Mouse (Mus musculus) fibroblast of lung, adult 2 months (primary cell): ENCODE results near the gene Gdpd5.

Experiments used
- DNase-seq: peaks from one replicate; pipeline ENCODE4 v3.0.0-alpha.2; 2011; ENCODE audit warnings: low read depth

The Gdpd5 gene

DNA sequence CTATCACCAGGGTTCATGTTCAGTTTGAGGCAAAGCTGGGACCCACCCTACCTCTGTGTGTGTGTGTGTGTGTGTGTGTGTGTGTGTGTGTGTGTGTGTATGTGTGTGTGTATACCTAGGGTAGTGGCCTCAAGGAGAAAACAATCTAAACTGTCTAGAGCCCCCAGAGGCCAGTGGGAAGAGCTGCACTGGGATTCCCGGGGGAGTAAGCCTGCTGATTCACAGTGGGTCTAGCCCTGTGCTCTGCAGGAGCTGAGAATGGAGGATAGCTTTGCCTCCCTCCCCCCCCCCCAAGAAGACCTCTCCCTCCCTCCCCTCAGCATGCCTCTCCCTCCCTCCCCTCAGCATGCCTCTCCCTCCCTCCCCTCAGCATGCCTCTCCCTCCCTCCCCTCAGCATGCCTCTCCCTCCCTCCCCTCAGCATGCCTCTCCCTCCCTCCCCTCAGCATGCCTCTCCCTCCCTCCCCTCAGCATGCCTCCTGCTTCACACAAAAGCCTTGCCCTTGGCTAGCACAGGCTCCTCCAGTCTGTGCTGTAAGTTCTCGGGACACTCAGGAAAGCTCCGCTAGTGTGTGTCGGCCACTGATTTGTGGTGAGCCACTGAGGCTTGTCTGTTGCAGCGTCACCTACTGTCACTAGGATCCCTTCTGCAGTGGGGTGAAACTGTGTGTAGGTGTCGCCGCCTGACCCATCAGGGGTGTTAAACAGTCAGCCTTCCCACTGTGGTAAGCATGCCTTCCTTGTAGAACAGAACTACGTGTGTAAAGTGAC lies 24.4 kb downstream of the Gdpd5 start:
- no peak for DNase-seq

DNA sequence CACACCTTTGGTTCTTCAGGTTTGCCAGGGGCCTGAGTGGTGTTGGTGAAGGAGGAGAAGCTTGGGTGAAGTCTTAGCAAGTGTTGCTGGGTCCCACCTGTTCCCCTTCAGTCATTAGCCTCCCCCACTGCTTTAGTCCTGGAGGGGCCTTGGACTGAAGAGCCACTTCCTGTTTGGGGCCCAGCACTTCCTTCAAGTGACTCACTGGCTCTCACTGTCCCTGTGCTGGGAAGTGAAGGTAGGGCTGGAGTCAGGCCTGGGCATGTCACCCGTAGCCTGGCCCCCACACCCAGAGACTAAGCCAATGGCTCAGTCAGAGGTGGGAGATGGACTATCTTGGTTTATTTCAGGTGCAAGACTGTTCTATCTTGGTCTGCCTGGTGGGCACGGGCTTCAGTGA lies 26.4 kb downstream of the Gdpd5 start:
- no peak for DNase-seq

DNA sequence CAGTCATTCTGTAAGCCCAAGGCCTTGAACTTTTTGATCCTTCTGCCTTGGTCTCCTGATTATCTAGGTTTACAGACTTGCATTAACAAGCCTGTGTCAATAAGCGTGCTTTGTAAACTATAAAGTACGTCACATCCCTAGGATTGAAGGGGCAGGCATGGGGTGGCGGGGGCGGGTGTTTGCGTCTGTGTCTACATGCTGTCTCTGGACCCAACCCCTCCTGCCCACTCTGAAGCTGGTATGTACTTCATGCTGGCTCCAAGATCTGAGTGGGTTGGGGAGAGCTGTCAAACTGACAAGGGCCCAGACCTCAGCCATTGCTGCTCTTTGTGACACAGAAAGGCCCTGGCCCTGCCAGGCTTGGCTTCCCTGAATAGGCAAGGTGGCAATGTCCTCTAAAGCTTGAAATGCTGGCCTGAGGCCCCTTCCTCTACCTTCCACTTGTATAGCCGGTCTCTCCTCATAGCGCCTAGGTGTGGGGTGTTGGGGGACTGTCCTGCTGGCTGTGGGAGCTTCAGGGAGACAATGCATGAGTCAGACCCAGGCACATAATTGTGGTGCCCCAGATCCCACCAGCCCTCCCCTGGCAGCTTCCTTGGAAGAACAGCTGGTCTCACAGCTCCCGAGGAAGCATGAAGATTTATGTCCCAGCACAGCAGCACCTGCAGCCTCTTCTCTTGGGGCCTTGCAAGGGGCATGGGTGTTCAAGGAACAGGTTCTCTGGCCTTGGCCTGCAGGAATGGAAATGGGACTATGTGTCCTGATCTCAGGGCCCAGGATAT lies 28.4 kb downstream of the Gdpd5 start:
- no peak for DNase-seq

DNA sequence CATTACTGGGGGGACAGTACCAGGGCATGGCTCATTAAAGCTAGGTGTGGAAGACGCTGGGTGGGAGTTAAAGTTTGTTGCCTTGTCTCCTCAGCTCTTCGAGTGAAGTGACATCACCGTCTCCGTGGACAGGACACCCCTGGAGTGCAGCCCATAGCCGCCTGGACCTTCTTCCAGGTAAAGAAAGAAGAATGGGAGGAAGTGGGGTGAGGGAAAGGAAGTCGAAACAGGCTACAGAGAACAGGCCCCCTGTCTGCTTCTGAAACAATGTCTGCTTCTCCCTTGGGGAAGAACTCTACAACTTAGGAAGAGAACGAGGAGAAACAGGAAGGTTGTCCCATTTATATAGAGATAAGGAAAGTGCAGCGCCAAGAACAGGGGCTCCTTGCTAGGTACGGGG lies 29.1 kb downstream of the Gdpd5 start:
- no peak for DNase-seq

GRCm38 (mm10) chr7:99411047-99411779 lies 30.0 kb downstream of the Gdpd5 start:
- no peak for DNase-seq

GRCm38 (mm10) chr7:99415045-99415444 lies 33.8 kb downstream of the Gdpd5 start:
- no peak for DNase-seq

GRCm38 (mm10) chr7:99419311-99419710 lies 38.1 kb downstream of the Gdpd5 start:
- no peak for DNase-seq

- DNase-seq: no peak
Measured at GRCm38 (mm10) chr7:99421006-99421405, 39.8 kb downstream of the Gdpd5 start.

DNA sequence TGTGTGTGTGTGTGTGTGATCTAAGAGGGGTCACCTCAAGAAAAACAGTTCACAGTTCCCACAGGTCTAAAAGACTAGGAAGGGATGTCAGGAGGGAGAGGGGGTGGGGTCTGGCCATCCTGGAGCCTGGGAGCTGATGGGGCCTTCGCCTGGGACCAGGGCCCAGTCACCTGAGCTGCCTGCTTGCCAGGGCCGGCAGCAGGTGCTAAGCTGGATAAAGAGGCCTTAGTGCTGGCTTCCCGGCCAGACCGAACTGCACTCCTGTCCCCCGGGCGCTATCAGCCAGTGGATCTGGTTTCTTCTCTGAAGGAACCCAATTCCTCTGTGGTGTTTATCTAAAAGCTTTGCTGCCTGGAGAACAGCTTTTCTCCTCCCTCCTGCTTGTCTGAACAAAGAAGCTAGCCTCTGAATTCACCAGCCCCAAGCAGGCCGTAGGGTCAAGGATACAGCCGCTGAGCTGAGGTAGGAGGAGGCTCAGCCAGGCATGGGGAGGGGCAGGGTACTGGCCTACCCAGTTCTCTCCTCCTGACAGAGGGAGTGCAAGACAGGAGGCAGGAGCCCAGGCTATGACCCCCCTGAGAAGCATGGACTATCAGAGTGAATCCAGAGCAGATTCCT lies 43.4 kb downstream of the Gdpd5 start:
- DNase-seq: no peak

DNA sequence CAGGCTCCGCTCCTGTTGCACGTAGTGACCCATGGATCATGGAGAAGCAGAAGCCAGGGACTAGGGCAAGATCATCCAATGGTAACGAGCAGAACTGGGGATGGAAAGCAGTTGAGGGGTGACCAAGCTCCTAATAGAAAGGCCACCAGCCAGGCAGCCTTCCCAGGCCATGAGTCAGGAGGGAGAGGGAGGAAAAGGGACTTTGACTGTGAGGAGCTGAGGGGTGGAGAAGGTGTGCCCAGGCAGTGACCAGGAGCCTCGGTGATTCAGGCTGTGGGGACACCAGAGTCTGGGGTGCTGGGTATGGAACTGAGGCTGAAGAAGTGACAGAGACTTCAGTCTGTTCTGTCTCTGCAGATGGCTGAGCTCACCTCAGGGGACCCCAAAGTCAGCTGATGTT lies 44.5 kb downstream of the Gdpd5 start:
- DNase-seq: no peak

- no peak for DNase-seq
Measured at GRCm38 (mm10) chr7:99427031-99427430, 45.8 kb downstream of the Gdpd5 start.

- no peak for DNase-seq
Measured at GRCm38 (mm10) chr7:99427987-99428386, 46.8 kb downstream of the Gdpd5 start.

DNA sequence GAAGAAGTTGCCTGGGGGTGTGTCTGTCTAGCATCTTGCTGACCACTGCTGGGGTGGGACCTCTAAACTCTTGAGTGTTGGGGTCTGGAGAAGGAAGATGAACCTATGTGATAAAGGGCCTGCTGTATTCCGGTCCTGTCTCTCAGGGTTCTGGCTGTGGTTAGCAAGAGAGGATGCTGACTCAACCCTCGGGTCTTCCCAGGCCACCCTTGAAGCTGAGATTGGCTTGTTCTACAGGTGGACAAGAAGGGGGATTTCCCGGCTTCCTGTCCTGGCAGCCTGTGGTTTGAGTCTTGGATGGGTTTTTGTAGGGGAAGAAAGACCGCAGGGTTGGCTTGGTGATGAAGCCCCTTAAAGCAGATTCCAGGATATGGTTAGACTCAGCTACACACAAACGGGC lies 47.6 kb downstream of the Gdpd5 start:
- DNase-seq: no peak

DNA sequence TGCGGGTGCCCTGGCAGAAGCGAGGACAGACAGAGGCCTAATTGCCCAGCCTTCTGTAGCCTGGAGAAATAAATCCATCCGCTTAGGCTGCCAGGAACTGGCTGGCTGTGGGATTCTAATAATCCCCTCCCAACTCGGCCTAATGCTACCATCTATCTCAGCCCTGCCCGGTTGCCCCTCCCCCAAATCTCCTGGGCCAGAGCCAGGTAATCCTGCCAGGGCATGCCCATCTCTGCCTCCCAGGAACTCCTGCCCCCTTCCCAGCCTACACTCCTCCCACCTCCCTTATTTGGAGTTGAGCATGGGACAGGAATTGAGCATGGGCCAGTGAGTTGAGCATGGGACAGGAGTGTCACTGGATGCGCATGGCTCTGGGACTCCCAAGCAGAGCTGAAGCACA lies 48.6 kb downstream of the Gdpd5 start:
- DNase-seq: no peak

- DNase-seq: no peak
Measured at GRCm38 (mm10) chr7:99430246-99430645, 49.0 kb downstream of the Gdpd5 start.

- DNase-seq: peak; percentile 53
Measured at GRCm38 (mm10) chr7:99432248-99432647, 51.0 kb downstream of the Gdpd5 start.

- no peak for DNase-seq
Measured at GRCm38 (mm10) chr7:99432863-99433262, 51.6 kb downstream of the Gdpd5 start.

DNA sequence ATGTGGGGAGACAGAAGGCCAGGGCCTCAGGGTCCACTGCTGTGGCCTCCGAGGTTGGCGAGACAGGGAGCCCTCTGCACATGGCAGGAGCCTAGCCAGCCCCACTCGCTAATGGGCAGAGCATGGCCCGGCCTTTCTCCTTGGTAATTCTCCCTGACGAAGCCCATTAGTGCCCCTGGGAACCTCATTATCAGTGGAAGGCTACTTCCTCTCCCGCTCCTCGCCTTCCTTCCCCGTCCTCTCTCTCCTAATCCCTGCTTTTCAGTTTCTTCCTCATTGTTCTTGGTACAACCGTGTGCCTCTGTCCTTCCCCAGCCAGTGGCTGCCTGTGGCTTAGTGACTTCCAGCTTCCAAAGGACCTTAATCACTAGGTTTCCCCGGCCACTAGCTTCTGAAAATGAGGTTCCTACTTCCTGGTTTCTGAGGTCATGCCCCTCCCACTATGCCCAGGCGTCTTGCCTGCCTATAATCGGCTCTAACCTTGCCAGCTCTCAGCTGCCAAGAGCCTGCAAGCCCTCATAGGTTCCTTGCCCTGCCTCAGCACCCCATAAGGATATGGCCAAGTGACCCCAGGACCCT lies 53.5 kb downstream of the Gdpd5 start:
- no peak for DNase-seq

GRCm38 (mm10) chr7:99436530-99436929 lies 55.3 kb downstream of the Gdpd5 start:
- no peak for DNase-seq

GRCm38 (mm10) chr7:99438881-99439280 lies 57.7 kb downstream of the Gdpd5 start:
- DNase-seq: no peak

- DNase-seq: peak; percentile 38
Measured at GRCm38 (mm10) chr7:99441534-99442072, 60.4 kb downstream of the Gdpd5 start.

- no peak for DNase-seq
Measured at GRCm38 (mm10) chr7:99443164-99443563, 62.0 kb downstream of the Gdpd5 start.
